Mouse (Mus musculus): Measurements from ENCODE around the gene 1810024B03Rik. TPM values are rescaled to one million over a fixed set of nuclear protein-coding genes. Genes with fewer than 3 reads are reported as not detected.

Gene 1810024B03Rik
- polyA plus RNA-seq (2014; fragmentation: Illumina TruSeq; extraction: RNeasy Lipid Tissue Mini Kit (QIAGEN cat#74804); ENCODE audit: low read depth, low replicate concordance) = 1.4 TPM

GRCm38 (mm10) chr2:127207547-127208451, at the start of gene 1810024B03Rik, which contains the start of gene Snrnp200:
TSS of gene 1810024B03Rik (minus strand) at chr2:127208280.
TSS of gene Snrnp200 (plus strand) at chr2:127208386.

GRCm38 (mm10) chr2:127247592-127248333, 39.7 kb upstream of the 1810024B03Rik start, which contains the start of the genes Ciao1 and Tmem127:
TSS of gene Ciao1 (minus strand) at chr2:127247816.
TSS of gene Tmem127 (plus strand) at chr2:127247908.

GRCm38 (mm10) chr2:127143158-127144063, 64.7 kb downstream of the 1810024B03Rik start, which contains the start of gene Itpripl1:
TSS of gene Itpripl1 (minus strand) at chr2:127143442.

Other genes with a start within 250 kb of the 1810024B03Rik start
- 26.5 TPM for gene Ap4e1, start 199.6 kb downstream of the 1810024B03Rik start, polyA plus RNA-seq (2014; fragmentation: Illumina TruSeq; extraction: RNeasy Lipid Tissue Mini Kit (QIAGEN cat#74804); ENCODE audit: low read depth, low replicate concordance)
- gene Blvra, start 137.6 kb downstream of the 1810024B03Rik start, polyA plus RNA-seq (2014; fragmentation: Illumina TruSeq; extraction: RNeasy Lipid Tissue Mini Kit (QIAGEN cat#74804); ENCODE audit: low read depth, low replicate concordance) = 19.1 TPM
- 12.3 TPM for gene Ncaph, start 74.3 kb downstream of the 1810024B03Rik start, polyA plus RNA-seq (2014; fragmentation: Illumina TruSeq; extraction: RNeasy Lipid Tissue Mini Kit (QIAGEN cat#74804); ENCODE audit: low read depth, low replicate concordance)
- gene Itpripl1, start 64.8 kb downstream of the 1810024B03Rik start, polyA plus RNA-seq (2014; fragmentation: Illumina TruSeq; extraction: RNeasy Lipid Tissue Mini Kit (QIAGEN cat#74804); ENCODE audit: low read depth, low replicate concordance) = 1.2 TPM
- 27.1 TPM for gene Snrnp200, start 106 bp upstream of the 1810024B03Rik start, polyA plus RNA-seq (2014; fragmentation: Illumina TruSeq; extraction: RNeasy Lipid Tissue Mini Kit (QIAGEN cat#74804); ENCODE audit: low read depth, low replicate concordance)
- 24.5 TPM for gene Ciao1, start 39.5 kb upstream of the 1810024B03Rik start, polyA plus RNA-seq (2014; fragmentation: Illumina TruSeq; extraction: RNeasy Lipid Tissue Mini Kit (QIAGEN cat#74804); ENCODE audit: low read depth, low replicate concordance)
- gene Tmem127, start 39.6 kb upstream of the 1810024B03Rik start, polyA plus RNA-seq (2014; fragmentation: Illumina TruSeq; extraction: RNeasy Lipid Tissue Mini Kit (QIAGEN cat#74804); ENCODE audit: low read depth, low replicate concordance) = 73.6 TPM
- gene Stard7, start 61.9 kb upstream of the 1810024B03Rik start, polyA plus RNA-seq (2014; fragmentation: Illumina TruSeq; extraction: RNeasy Lipid Tissue Mini Kit (QIAGEN cat#74804); ENCODE audit: low read depth, low replicate concordance) = 145 TPM
- 0.41 TPM for gene Dusp2, start 127.9 kb upstream of the 1810024B03Rik start, polyA plus RNA-seq (2014; fragmentation: Illumina TruSeq; extraction: RNeasy Lipid Tissue Mini Kit (QIAGEN cat#74804); ENCODE audit: low read depth, low replicate concordance)
- gene Astl, start 130.4 kb upstream of the 1810024B03Rik start, polyA plus RNA-seq (2014; fragmentation: Illumina TruSeq; extraction: RNeasy Lipid Tissue Mini Kit (QIAGEN cat#74804); ENCODE audit: low read depth, low replicate concordance) = not detected
- gene Adra2b, start 154.9 kb upstream of the 1810024B03Rik start, polyA plus RNA-seq (2014; fragmentation: Illumina TruSeq; extraction: RNeasy Lipid Tissue Mini Kit (QIAGEN cat#74804); ENCODE audit: low read depth, low replicate concordance) = not detected
- not detected for gene Gpat2, start 216.9 kb upstream of the 1810024B03Rik start, polyA plus RNA-seq (2014; fragmentation: Illumina TruSeq; extraction: RNeasy Lipid Tissue Mini Kit (QIAGEN cat#74804); ENCODE audit: low read depth, low replicate concordance)
- 6.5 TPM for gene Fahd2a, start 236.3 kb upstream of the 1810024B03Rik start, polyA plus RNA-seq (2014; fragmentation: Illumina TruSeq; extraction: RNeasy Lipid Tissue Mini Kit (QIAGEN cat#74804); ENCODE audit: low read depth, low replicate concordance)